Mouse (Mus musculus) heart, embryonic 14.5 days (tissue): ENCODE measurements around the gene D17Wsu92e. TPM values are rescaled to one million over a fixed set of nuclear protein-coding genes. Genes with fewer than 3 reads are reported as not detected.
"Not testable (repeated sequence)": the region's sequence is repeated elsewhere in the genome, so short reads cannot be mapped to it uniquely, and the experiment has no call there.

Experiments used
- ATAC-seq: fragments of 200-750 bp; cut with Nextera tagmentation; 2 replicates; pipeline ENCODE4 v1.8.0; 2017; ENCODE audit warnings: low read depth, moderate TSS enrichment; ENCODE audit not compliant: insufficient number of reproducible peaks, insufficient read depth, low FRiP score
- H3K27ac ChIP-seq, 2 experiments: fragments of 200-500 bp in 1 of 2; fragments of 300-500 bp in 1 of 2; sonication (generic) in 1 of 2; replicated peaks in 1 of 2; 2 replicates each; pipeline ENCODE4 v1.5.1; 2012 to 2014; ENCODE audit warnings: low read depth in 2 of 2, low read length in 2 of 2, control low read depth in 1 of 2, mild to moderate bottlenecking in 1 of 2, mixed read lengths in 1 of 2; ENCODE audit not compliant: control insufficient read depth in 1 of 2, insufficient read depth in 1 of 2
- H3K27me3 ChIP-seq: fragments of 300-500 bp; sonication (generic); 2 replicates; pipeline ENCODE4 v1.6.1; 2014; ENCODE audit warnings: mild to moderate bottlenecking, low read length, control low read depth; ENCODE audit not compliant: control insufficient read depth, insufficient read depth
- H3K36me3 ChIP-seq: fragments of 300-500 bp; sonication (generic); 2 replicates; pipeline ENCODE4 v1.6.1; 2014; ENCODE audit warnings: mild to moderate bottlenecking, control low read depth, low read length, mixed read lengths; ENCODE audit not compliant: control insufficient read depth, insufficient read depth
- H3K4me1 ChIP-seq, 2 experiments: fragments of 200-500 bp in 1 of 2; fragments of 300-500 bp in 1 of 2; sonication (generic) in 1 of 2; 2 replicates each; pipeline ENCODE4 v1.6.1; 2012 to 2014; ENCODE audit warnings: low read length in 2 of 2, control low read depth in 1 of 2, mixed read lengths in 1 of 2; ENCODE audit not compliant: control insufficient read depth in 2 of 2, insufficient read depth in 2 of 2
- H3K4me2 ChIP-seq: fragments of 300-500 bp; sonication (generic); 2 replicates; pipeline ENCODE4 v1.6.1; 2014; ENCODE audit warnings: mild to moderate bottlenecking, low read length
- H3K4me3 ChIP-seq, 2 experiments: fragments of 200-500 bp in 1 of 2; fragments of 300-500 bp in 1 of 2; sonication (generic) in 1 of 2; 2 replicates each; pipeline ENCODE4 v1.5.1; 2012 to 2014; ENCODE audit warnings: low read length in 2 of 2, mild to moderate bottlenecking in 2 of 2, control low read depth in 1 of 2, low read depth in 1 of 2, moderate library complexity in 1 of 2; ENCODE audit not compliant: control insufficient read depth in 1 of 2, insufficient read depth in 1 of 2
- H3K9ac ChIP-seq: fragments of 300-500 bp; sonication (generic); 2 replicates; pipeline ENCODE4 v1.6.1; 2014; ENCODE audit warnings: mild to moderate bottlenecking, low read length
- H3K9me3 ChIP-seq: fragments of 300-500 bp; sonication (generic); 2 replicates; pipeline ENCODE4 v1.6.1; 2016; ENCODE audit warnings: low read length, control low read depth; ENCODE audit not compliant: control insufficient read depth
- WGBS: fragments of 180-500 bp; shearing (Covaris S2); extraction: QIAGEN DNeasy Blood & Tissue Kit; methylation state at CpG from one replicate; pipeline ENCODE4 v1.1.7; 2014; 5-methylcytosine and 5-hydroxymethylcytosine counted together
- polyA plus RNA-seq: library from polyadenylated mRNA; unstranded; fragments of >200 nt; fragmentation: Nextera tagmentation; extraction: Ambion mirVana; gene quantifications from 2 replicates; pipeline ENCODE4 v1.2.1, GENCODE M21; 2014

The D17Wsu92e gene
- polyA plus RNA-seq, 1 experiment from 2014 or later = 15.4 TPM

DNA sequence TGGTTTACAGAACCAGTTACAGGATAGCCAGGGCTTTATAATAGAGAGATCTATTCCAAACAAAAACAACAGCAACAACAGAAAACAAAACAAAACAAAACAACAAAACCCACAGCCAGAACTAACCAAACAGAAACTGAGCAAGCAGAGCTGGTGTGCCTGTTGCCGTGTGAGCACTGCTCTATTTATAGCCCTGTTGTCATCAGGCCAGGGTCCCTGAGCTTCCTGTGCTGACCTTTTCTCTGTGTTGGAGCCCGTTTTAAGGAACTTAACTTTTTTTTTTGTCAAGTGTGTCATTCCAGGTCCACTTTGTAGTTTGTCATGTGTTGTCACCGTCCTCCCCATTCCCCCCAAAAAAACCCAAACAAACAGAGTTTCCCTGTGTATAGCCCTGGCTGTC lies 30.6 kb upstream of the D17Wsu92e start:
- 20% methylated on average over 3 of the region's 3 CpGs for WGBS
- no peak overlapping the region for H3K4me2 ChIP-seq

DNA sequence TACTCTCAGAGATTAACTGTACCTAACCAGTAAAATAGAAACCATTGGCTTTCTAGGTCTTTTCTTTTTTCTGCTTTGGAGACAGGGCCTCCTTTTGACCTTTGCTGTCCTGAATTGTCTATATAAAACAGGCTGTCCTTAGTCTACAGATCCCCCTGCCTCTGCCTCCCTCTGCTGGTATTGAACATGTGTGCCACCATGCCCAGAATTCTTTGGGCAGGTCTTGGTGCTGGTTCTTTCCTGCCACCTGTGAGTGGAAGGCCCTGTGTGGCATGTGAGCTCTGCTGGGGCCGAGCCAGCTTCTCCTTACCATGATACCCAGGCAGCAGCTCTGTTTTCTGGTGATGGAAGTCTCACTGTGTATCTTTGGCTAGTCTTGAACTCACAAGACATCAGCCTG lies 27.9 kb upstream of the D17Wsu92e start:
- Histone ChIP-seq H3K4me3 (no peak overlapping the region), H3K27ac (no peak overlapping the region), H3K36me3 (peaks cover 87% of the 10 kb centered on the region), H3K4me2 (no peak overlapping the region), H3K9ac (no peak overlapping the region), H3K27me3 (no peaks in the 10 kb centered on the region), H3K9me3 (no peaks in the 10 kb centered on the region), H3K4me1 (peaks cover 0 to 7% of the 10 kb centered on the region in 2 experiments; a peak in 3 of 4 replicates)
- 95% methylated on average over 1 of the region's 1 CpGs for WGBS
- no peak for ATAC-seq

More for the DNA sequence above, 30.6 kb upstream of the D17Wsu92e start:
- Histone ChIP-seq H3K9ac (0 out of 2 replicates have a peak overlapping the region, but pooled peaks have one; percentile 27), H3K4me3 (no peak overlapping the region), H3K36me3 (peaks cover 74% of the 10 kb centered on the region), H3K27ac (peak overlapping the region; percentile 53; a peak in 3 of 4 replicates), H3K9me3 (no peaks in the 10 kb centered on the region), H3K4me1 (peaks cover 0 to 7% of the 10 kb centered on the region in 2 experiments; a peak in 3 of 4 replicates), H3K27me3 (no peaks in the 10 kb centered on the region)
- no peak for ATAC-seq

- H3K9ac ChIP-seq = peak overlapping the region; percentile 80
- H3K9me3 ChIP-seq = no peaks in the 10 kb centered on the region
- H3K4me1 ChIP-seq = peaks cover 0 to 4% of the 10 kb centered on the region in 2 experiments; a peak in 2 of 4 replicates
- H3K36me3 ChIP-seq = peaks cover 28% of the 10 kb centered on the region
- H3K4me3 ChIP-seq = peak overlapping the region; percentile 71 to 98
- H3K27ac ChIP-seq = peak overlapping the region; percentile 62 to 69; a peak in 3 of 4 replicates
- peak; percentile 92 for ATAC-seq
- H3K4me2 ChIP-seq = peak overlapping the region; percentile 93
- H3K27me3 ChIP-seq = no peaks in the 10 kb centered on the region
- WGBS = 2% methylated on average over 35 of the region's 35 CpGs
Measured at GRCm38 (mm10) chr17:27839469-27840252, 19.2 kb upstream of the D17Wsu92e start.

DNA sequence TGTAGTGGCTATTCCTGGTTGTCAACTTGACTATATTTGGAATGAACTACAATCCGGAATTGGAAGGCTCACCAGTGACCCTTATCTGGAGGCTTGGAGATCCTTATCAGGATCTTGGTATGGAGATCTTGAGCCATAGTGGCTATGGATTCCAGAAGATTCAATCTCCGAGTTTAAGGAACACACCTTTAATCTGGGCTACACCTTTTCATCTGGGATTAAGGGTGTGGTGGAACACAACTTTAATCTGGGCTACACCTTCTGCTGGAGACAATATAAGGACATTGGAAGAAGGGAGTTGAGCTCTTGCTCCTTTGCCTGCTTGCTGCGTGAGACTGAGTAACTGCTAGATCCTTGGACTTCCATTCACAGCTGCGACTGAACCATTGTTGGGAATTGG lies 17.4 kb upstream of the D17Wsu92e start, which contains the start of gene Snrpc:
Gene Snrpc, plus strand, starts transcription at position 301 of the 400 bp plus-strand sequence.
- WGBS = 63% methylated on average over 3 of the region's 4 CpGs
- peaks cover 12% of the 10 kb centered on the region for H3K36me3 ChIP-seq
- H3K4me1 ChIP-seq, H3K9ac ChIP-seq, H3K27me3 ChIP-seq, H3K9me3 ChIP-seq, ATAC-seq, H3K4me3 ChIP-seq, H3K27ac ChIP-seq: not testable (repeated sequence)
- H3K4me2 ChIP-seq = 0 out of 2 replicates have a peak within 1 kb of the TSS, but pooled peaks have one; percentile 93

DNA sequence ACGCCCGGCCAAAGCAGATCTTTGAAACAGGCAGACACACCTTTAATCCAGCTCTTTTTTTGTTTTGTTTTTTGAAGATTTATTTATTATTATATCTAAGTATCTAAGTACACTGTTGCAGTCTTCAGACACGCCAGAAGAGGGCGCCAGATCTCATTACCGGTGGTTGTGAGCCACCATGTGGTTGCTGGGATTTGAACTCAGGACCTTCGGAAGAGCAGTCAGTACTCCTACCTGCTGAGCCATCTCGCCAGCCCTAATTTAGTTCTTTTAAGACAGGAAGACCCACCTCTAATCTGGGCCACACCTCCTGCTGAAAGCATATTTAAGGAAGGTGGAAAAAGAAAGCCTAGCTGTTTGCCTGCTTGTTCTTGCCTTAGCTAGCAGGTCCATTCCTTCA lies 10.0 kb upstream of the D17Wsu92e start:
- Histone ChIP-seq H3K4me2 (no peak overlapping the region), H3K36me3 (no peaks in the 10 kb centered on the region), H3K27me3 (no peaks in the 10 kb centered on the region), H3K4me1 (no peaks in the 10 kb centered on the region; a peak in 1 of 4 replicates), H3K27ac (no peak overlapping the region), H3K9me3 (no peaks in the 10 kb centered on the region), H3K9ac (no peak overlapping the region), H3K4me3 (no peak overlapping the region)
- no peak for ATAC-seq
- 46% methylated on average over 7 of the region's 7 CpGs for WGBS

DNA sequence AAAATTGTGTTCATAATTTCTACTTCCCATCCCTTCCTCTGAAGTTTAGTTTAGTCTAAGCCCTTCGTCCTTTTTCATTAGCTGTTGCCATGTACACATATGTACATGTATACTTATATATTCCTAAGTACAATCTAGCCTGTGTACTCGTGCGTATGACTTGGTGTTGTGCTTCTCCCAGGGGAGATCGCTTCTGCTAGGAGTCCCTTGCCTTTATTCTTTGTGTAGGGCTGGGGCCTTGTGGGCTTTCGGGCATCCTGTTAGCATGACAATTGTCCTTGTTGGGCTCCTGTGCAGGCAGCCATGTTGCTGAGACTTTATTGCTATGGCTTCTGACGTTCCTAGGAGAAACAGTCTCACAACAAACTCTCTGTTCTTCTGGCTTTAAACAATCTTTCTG lies 7.1 kb upstream of the D17Wsu92e start:
- H3K4me2 ChIP-seq = peak overlapping the region; percentile 63

DNA sequence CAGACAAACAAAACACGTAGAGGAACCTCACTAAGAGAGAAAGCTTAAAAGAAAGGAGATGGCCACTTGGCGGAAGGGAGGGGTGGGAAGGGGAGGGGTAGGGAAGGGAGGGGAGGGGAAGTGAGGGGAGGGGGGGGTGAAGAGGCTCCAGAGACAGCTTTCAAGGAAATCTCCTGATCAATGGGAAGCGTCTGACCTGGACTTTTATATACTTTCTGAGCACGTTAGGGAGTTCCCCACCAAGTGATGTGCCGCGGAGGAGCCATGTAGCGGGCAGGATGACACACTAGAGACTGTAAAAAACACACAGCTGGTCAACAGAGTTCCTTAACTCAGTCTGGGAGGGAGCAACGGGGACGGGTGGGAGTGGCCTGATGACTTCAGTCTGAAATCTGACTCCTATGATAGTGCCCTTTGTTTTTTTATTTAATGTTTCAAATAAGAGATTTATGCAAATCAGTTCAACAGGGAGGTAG lies 6.5 kb upstream of the D17Wsu92e start:
- WGBS = 1% methylated on average over 9 of the region's 9 CpGs
- H3K27me3 ChIP-seq = no peaks in the 10 kb centered on the region
- no peak overlapping the region; a peak in 2 of 4 replicates for H3K27ac ChIP-seq
- no peaks in the 10 kb centered on the region for H3K9me3 ChIP-seq
- no peak for ATAC-seq
- H3K4me2 ChIP-seq = peak overlapping the region; percentile 63
- H3K9ac ChIP-seq = peak overlapping the region; percentile 44; the same call in 1 of the 2 replicates
- H3K36me3 ChIP-seq = no peaks in the 10 kb centered on the region
- peak overlapping the region; percentile 35 to 43 for H3K4me3 ChIP-seq
- H3K4me1 ChIP-seq = no peaks in the 10 kb centered on the region; a peak in 1 of 4 replicates

More for the DNA sequence above, 7.1 kb upstream of the D17Wsu92e start:
- H3K27ac ChIP-seq = no peak overlapping the region
- H3K27me3 ChIP-seq = no peaks in the 10 kb centered on the region
- H3K9ac ChIP-seq = no peak overlapping the region
- no peak overlapping the region; a peak in 1 of 4 replicates for H3K4me3 ChIP-seq
- H3K4me1 ChIP-seq = no peaks in the 10 kb centered on the region; a peak in 1 of 4 replicates
- no peak for ATAC-seq
- no peaks in the 10 kb centered on the region for H3K36me3 ChIP-seq
- 43% methylated on average over 6 of the region's 6 CpGs for WGBS
- no peaks in the 10 kb centered on the region for H3K9me3 ChIP-seq
